Mouse (Mus musculus) kidney, postnatal 0 days (tissue): ENCODE results near the gene Acsbg1. TPM values are rescaled to one million over a fixed set of nuclear protein-coding genes. Genes with fewer than 3 reads are reported as not detected.

ENCODE experiments used
- ATAC-seq: fragments of 200-750 bp; cut with Nextera tagmentation; replicated peaks from 2 replicates; pipeline ENCODE4 v1.8.0; 2017; ENCODE audit warnings: low read depth, moderate number of reproducible peaks, moderate TSS enrichment, moderate library complexity; ENCODE audit not compliant: low FRiP score
- DNase-seq: peaks from one replicate; pipeline ENCODE4 v3.0.0-alpha.2; 2016; ENCODE audit warnings: low spot score
- H3K27ac ChIP-seq: fragments of 300-500 bp; sonication (generic); 2 replicates; pipeline ENCODE4 v1.5.1; 2014; ENCODE audit warnings: mild to moderate bottlenecking
- H3K27me3 ChIP-seq: fragments of 300-500 bp; sonication (generic); 2 replicates; pipeline ENCODE4 v1.6.1; 2014; ENCODE audit warnings: low read length, mixed read lengths; ENCODE audit not compliant: insufficient read depth
- H3K36me3 ChIP-seq: fragments of 300-500 bp; sonication (generic); 2 replicates; pipeline ENCODE4 v1.6.1; 2014; ENCODE audit warnings: low read length, mixed read lengths; ENCODE audit not compliant: insufficient read depth
- H3K4me1 ChIP-seq: fragments of 300-500 bp; sonication (generic); replicated peaks from 2 replicates; pipeline ENCODE4 v1.6.1; 2014; ENCODE audit warnings: antibody characterized with exemption, low read length, mixed read lengths; ENCODE audit not compliant: insufficient read depth
- H3K4me2 ChIP-seq: fragments of 300-500 bp; sonication (generic); 2 replicates; pipeline ENCODE4 v1.6.1; 2014; ENCODE audit warnings: mild to moderate bottlenecking, low read length, moderate library complexity, mixed read lengths
- H3K4me3 ChIP-seq: fragments of 300-500 bp; sonication (generic); replicated peaks from 2 replicates; pipeline ENCODE4 v1.5.1; 2014; ENCODE audit warnings: low read depth, low read length
- H3K9ac ChIP-seq: fragments of 300-500 bp; sonication (generic); 2 replicates; pipeline ENCODE4 v1.6.1; 2014; ENCODE audit warnings: low read depth, low read length
- H3K9me3 ChIP-seq: fragments of 300-500 bp; sonication (generic); replicated peaks from 2 replicates; pipeline ENCODE4 v1.6.1; 2016; ENCODE audit warnings: low read length, inconsistent platforms, mixed read lengths
- CTCF ChIP-seq: IDR thresholded peaks from 2 replicates; pipeline ENCODE4 v1.5.1; 2016; ENCODE audit warnings: antibody characterized with exemption, low read depth, mild to moderate bottlenecking, moderate library complexity
- WGBS: fragments of 180-500 bp; shearing (Covaris S2); extraction: QIAGEN DNeasy Blood & Tissue Kit; methylation state at CpG from one replicate; pipeline ENCODE4 v1.1.7; 2014; 5-methylcytosine and 5-hydroxymethylcytosine counted together
- polyA plus RNA-seq: library from polyadenylated mRNA; unstranded; fragments of >200 nt; fragmentation: Nextera tagmentation; extraction: Ambion mirVana; gene quantifications from 2 replicates; pipeline ENCODE4 v1.2.1, GENCODE M21; 2015

Acsbg1 gene
- polyA plus RNA-seq, 1 experiment from 2014 or later: 1.4 TPM

- Histone ChIP-seq H3K4me1 (no peaks in the 10 kb centered on the region), H3K27ac (no peak overlapping the region), H3K9ac (no peak overlapping the region), H3K36me3 (no peaks in the 10 kb centered on the region), H3K4me3 (no peak overlapping the region), H3K27me3 (no peaks in the 10 kb centered on the region), H3K4me2 (no peak overlapping the region), H3K9me3 (no peaks in the 10 kb centered on the region)
- DNase-seq (no peak), ATAC-seq (no peak)
- 85% methylated on average over 2 of the region's 2 CpGs for WGBS
- no peak for TF ChIP-seq CTCF
Observed at GRCm38 (mm10) chr9:54652778-54653177, 8.9 kb downstream of the Acsbg1 start.

GRCm38 (mm10) chr9:54649360-54649759, 12.3 kb downstream of the Acsbg1 start:
- H3K27me3 ChIP-seq: no peaks in the 10 kb centered on the region
- H3K9me3 ChIP-seq: no peaks in the 10 kb centered on the region
- no peak overlapping the region for H3K27ac ChIP-seq
- ATAC-seq (no peak), DNase-seq (no peak)
- no peak for TF ChIP-seq CTCF
- no peak overlapping the region for H3K4me3 ChIP-seq
- H3K4me1 ChIP-seq: no peaks in the 10 kb centered on the region
- no peak overlapping the region for H3K9ac ChIP-seq
- WGBS: 78% methylated on average over 1 of the region's 1 CpGs
- no peak overlapping the region for H3K4me2 ChIP-seq
- H3K36me3 ChIP-seq: no peaks in the 10 kb centered on the region

GRCm38 (mm10) chr9:54647456-54647855, 14.2 kb downstream of the Acsbg1 start:
- Histone ChIP-seq H3K9me3 (no peaks in the 10 kb centered on the region), H3K4me3 (no peak overlapping the region), H3K27ac (no peak overlapping the region), H3K27me3 (no peaks in the 10 kb centered on the region), H3K9ac (no peak overlapping the region), H3K4me2 (no peak overlapping the region), H3K36me3 (no peaks in the 10 kb centered on the region), H3K4me1 (no peaks in the 10 kb centered on the region)
- DNase-seq: no peak
- no peak for ATAC-seq
- no peak for TF ChIP-seq CTCF
- 11% methylated on average over 2 of the region's 2 CpGs for WGBS

GRCm38 (mm10) chr9:54646252-54646651, 15.4 kb downstream of the Acsbg1 start:
- H3K9ac ChIP-seq: no peak overlapping the region
- H3K9me3 ChIP-seq: no peaks in the 10 kb centered on the region
- no peaks in the 10 kb centered on the region for H3K36me3 ChIP-seq
- H3K27me3 ChIP-seq: no peaks in the 10 kb centered on the region
- no peak for DNase-seq
- no peak for ATAC-seq
- WGBS: 67% methylated on average over 9 of the region's 9 CpGs
- no peak for TF ChIP-seq CTCF
- no peak overlapping the region for H3K4me3 ChIP-seq
- H3K27ac ChIP-seq: no peak overlapping the region
- no peak overlapping the region for H3K4me2 ChIP-seq
- H3K4me1 ChIP-seq: no peaks in the 10 kb centered on the region

- Histone ChIP-seq H3K4me2 (no peak overlapping the region), H3K4me1 (no peaks in the 10 kb centered on the region), H3K4me3 (no peak overlapping the region), H3K27me3 (no peaks in the 10 kb centered on the region), H3K27ac (no peak overlapping the region), H3K9ac (no peak overlapping the region), H3K36me3 (no peaks in the 10 kb centered on the region), H3K9me3 (no peaks in the 10 kb centered on the region)
- TF ChIP-seq CTCF: no peak
- 85% methylated on average over 6 of the region's 6 CpGs for WGBS
- ATAC-seq (no peak), DNase-seq (no peak)
Observed at GRCm38 (mm10) chr9:54645530-54645929, 16.1 kb downstream of the Acsbg1 start.

GRCm38 (mm10) chr9:54643179-54643578, 18.5 kb downstream of the Acsbg1 start:
- H3K36me3 ChIP-seq: no peaks in the 10 kb centered on the region
- DNase-seq (no peak), ATAC-seq (no peak)
- H3K4me3 ChIP-seq: no peak overlapping the region
- 94% methylated on average over 7 of the region's 7 CpGs for WGBS
- no peaks in the 10 kb centered on the region for H3K9me3 ChIP-seq
- no peak overlapping the region for H3K27ac ChIP-seq
- TF ChIP-seq CTCF: no peak
- H3K4me2 ChIP-seq: no peak overlapping the region
- H3K27me3 ChIP-seq: no peaks in the 10 kb centered on the region
- H3K4me1 ChIP-seq: no peaks in the 10 kb centered on the region
- no peak overlapping the region for H3K9ac ChIP-seq

GRCm38 (mm10) chr9:54642556-54642955, 19.1 kb downstream of the Acsbg1 start:
- TF ChIP-seq CTCF: no peak
- WGBS: 73% methylated on average over 4 of the region's 4 CpGs
- DNase-seq: no peak
- ATAC-seq: no peak
- H3K27ac ChIP-seq: no peak overlapping the region
- H3K4me3 ChIP-seq: no peak overlapping the region
- no peak overlapping the region for H3K9ac ChIP-seq
- H3K4me2 ChIP-seq: no peak overlapping the region
- no peaks in the 10 kb centered on the region for H3K27me3 ChIP-seq
- no peaks in the 10 kb centered on the region for H3K9me3 ChIP-seq
- no peaks in the 10 kb centered on the region for H3K4me1 ChIP-seq
- H3K36me3 ChIP-seq: no peaks in the 10 kb centered on the region
